Mouse (Mus musculus) stomach, embryonic 14.5 days (tissue): ENCODE data around the gene Fam171b. TPM values are rescaled to one million over a fixed set of nuclear protein-coding genes. Genes with fewer than 3 reads are reported as not detected.

ENCODE experiments used
- ATAC-seq: fragments of 200-750 bp; cut with Nextera tagmentation; 2 replicates; pipeline ENCODE4 v1.8.0; 2017; ENCODE audit warnings: low read depth, moderate TSS enrichment; ENCODE audit not compliant: insufficient number of reproducible peaks, insufficient read depth, low FRiP score
- H3K27ac ChIP-seq: fragments of 300-500 bp; sonication (generic); 2 replicates; pipeline ENCODE4 v1.5.1; 2014; ENCODE audit warnings: mild to moderate bottlenecking, low read length, moderate library complexity, mixed read lengths
- H3K27me3 ChIP-seq: fragments of 300-500 bp; sonication (generic); 2 replicates; pipeline ENCODE4 v1.6.1; 2014; ENCODE audit warnings: low read length, control low read depth, mixed read lengths; ENCODE audit not compliant: control insufficient read depth, insufficient read depth
- H3K36me3 ChIP-seq: fragments of 300-500 bp; sonication (generic); 2 replicates; pipeline ENCODE4 v1.6.1; 2014; ENCODE audit warnings: mild to moderate bottlenecking, control low read depth, low read length, moderate library complexity, mixed read lengths; ENCODE audit not compliant: control insufficient read depth, insufficient read depth
- H3K4me1 ChIP-seq: fragments of 300-500 bp; sonication (generic); 2 replicates; pipeline ENCODE4 v1.6.1; 2014; ENCODE audit warnings: low read length, control low read depth, mixed read lengths; ENCODE audit not compliant: control insufficient read depth, insufficient read depth
- H3K4me2 ChIP-seq: fragments of 300-500 bp; sonication (generic); replicated peaks from 2 replicates; pipeline ENCODE4 v1.6.1; 2014; ENCODE audit warnings: low read depth, low read length, control low read depth
- H3K4me3 ChIP-seq: fragments of 300-500 bp; sonication (generic); 2 replicates; pipeline ENCODE4 v1.5.1; 2014; ENCODE audit warnings: low read depth, low read length, control low read depth
- H3K9ac ChIP-seq: fragments of 300-500 bp; sonication (generic); replicated peaks from 2 replicates; pipeline ENCODE4 v1.6.1; 2014; ENCODE audit warnings: low read depth, mild to moderate bottlenecking, control low read depth, low read length, moderate library complexity, mixed read lengths
- H3K9me3 ChIP-seq: fragments of 300-500 bp; sonication (generic); 2 replicates; pipeline ENCODE4 v1.6.1; 2016; ENCODE audit warnings: low read depth, low read length, control low read depth; ENCODE audit not compliant: control insufficient read depth
- WGBS: fragments of 180-500 bp; shearing (Covaris S2); extraction: QIAGEN DNeasy Blood & Tissue Kit; methylation state at CpG from one replicate; pipeline ENCODE4 v1.1.7; 2014; 5-methylcytosine and 5-hydroxymethylcytosine counted together
- polyA plus RNA-seq: library from polyadenylated mRNA; unstranded; fragments of >200 nt; fragmentation: Nextera tagmentation; extraction: Ambion mirVana; gene quantifications from 2 replicates; pipeline ENCODE4 v1.2.1, GENCODE M21; 2014

Fam171b gene
- polyA plus RNA-seq, 1 experiment from 2014 or later, result 22.8 TPM

DNA sequence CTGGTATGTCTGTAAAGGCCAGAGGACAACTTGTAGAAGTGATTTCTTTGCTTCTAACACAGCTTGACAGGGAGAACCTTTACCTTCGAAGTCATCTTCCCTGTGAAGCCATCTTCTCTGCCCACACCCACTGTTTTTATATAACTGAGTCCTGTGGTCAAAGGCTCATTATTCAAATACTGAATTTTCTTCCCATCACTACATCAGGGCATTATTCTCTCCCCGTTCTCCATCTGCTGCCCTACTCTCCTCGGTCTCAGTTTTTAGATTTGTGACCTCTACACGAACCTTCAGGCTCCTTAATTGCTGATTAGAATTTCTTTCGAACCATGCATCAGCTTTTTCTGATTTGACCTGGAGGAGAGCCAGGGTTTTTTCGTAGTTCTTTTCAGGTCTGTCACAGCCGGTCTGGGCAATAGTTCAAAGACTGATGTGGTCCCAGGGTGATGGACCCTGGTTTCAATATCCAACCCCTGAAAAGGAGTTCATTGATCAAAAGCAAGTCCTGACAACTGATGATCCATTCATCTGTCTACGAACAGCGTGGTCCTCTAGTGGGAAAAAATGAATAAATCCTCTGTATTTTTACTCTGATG is 14.4 kb upstream of the Fam171b start:
- no peak for ATAC-seq
- H3K4me2 ChIP-seq, result no peak overlapping the region
- no peak overlapping the region for H3K27ac ChIP-seq
- no peak overlapping the region for H3K9ac ChIP-seq
- H3K9me3 ChIP-seq, result no peaks in the 10 kb centered on the region
- H3K36me3 ChIP-seq, result peaks cover 50% of the 10 kb centered on the region
- H3K4me1 ChIP-seq, result no peaks in the 10 kb centered on the region
- WGBS, result 77% methylated on average over 9 of the region's 9 CpGs
- no peak overlapping the region for H3K4me3 ChIP-seq
- H3K27me3 ChIP-seq, result no peaks in the 10 kb centered on the region

DNA sequence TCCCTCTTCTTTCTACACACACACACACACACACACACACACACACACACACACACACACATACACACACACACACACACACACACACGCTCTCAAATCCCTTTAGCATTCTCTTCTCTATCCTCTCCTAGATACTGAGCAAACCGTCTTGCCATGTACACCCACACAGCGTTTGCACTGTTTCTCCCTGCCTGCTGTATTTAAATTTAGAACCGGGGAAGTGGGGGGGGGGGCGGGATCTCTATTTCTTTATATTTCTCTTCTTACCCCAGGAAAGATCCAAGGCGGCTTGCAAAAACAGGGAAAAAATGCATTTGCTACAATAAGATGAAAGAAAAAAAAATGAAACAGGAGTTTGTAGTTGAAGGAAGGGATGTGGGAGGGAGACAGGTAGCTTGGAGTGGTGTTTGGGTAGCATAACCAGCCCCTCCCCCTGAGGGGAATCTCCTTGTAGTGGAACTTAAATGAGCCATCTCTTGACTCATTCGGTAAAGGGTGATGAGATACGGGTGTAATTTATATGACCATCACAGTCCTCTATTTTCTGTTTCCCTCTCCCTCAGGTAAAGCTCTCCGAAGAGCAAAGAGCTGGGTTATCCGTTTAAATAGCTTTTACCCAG is 947 bp downstream of the Fam171b start:
- WGBS, result 9% methylated on average over 10 of the region's 10 CpGs
- no peaks in the 10 kb centered on the region for H3K4me1 ChIP-seq
- no peaks in the 10 kb centered on the region for H3K9me3 ChIP-seq
- H3K4me2 ChIP-seq, result peak overlapping the region; percentile 80
- ATAC-seq, result no peak
- H3K27me3 ChIP-seq, result no peaks in the 10 kb centered on the region
- H3K36me3 ChIP-seq, result no peaks in the 10 kb centered on the region
- peak overlapping the region; percentile 80 for H3K4me3 ChIP-seq
- H3K27ac ChIP-seq, result no peak overlapping the region
- H3K9ac ChIP-seq, result no peak overlapping the region

DNA sequence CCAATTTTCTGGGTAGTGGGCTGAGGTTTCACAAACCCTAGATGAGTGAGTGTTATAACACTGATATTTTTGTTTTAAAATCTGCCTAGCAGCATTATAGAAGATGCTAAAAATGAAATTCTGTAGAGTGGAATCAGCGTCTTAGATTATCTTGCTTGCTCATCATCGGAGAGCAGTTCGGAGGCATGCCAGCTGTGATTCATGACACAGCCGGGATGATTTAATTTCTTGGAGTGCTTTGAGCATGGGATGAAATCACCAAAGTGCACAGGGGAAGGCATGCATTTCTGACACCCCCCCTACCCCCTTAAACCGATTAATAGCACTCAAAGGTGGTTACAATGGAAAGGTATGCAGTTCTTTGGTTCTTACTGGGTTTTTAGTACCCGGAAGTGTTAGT is 1.6 kb downstream of the Fam171b start:
- ATAC-seq, result no peak
- Histone ChIP-seq H3K4me3 (peak overlapping the region; percentile 80; the same call in 1 of the 2 replicates), H3K4me1 (no peaks in the 10 kb centered on the region), H3K9ac (no peak overlapping the region), H3K27me3 (no peaks in the 10 kb centered on the region), H3K4me2 (peak overlapping the region; percentile 80), H3K9me3 (no peaks in the 10 kb centered on the region), H3K36me3 (no peaks in the 10 kb centered on the region), H3K27ac (no peak overlapping the region)
- 33% methylated on average over 6 of the region's 6 CpGs for WGBS

DNA sequence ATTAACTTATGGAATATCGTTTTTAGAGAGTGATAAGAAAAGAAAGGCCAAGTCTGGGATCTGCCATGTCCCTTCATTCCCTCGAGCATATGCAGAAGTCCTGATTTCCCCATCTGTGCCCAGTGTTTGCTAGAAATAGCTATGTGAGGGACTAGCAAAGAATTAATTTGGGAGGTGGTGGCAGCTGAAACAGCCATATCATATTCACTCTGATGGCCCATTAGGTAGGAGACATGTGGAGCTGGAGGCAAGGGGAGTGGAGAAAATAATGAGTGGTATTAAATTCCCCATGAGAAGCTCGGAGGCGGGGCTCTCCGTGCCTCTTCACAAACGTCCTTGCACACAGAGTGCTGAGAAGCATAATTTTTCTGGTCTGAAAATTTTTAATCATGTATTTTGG is 3.7 kb downstream of the Fam171b start:
- Histone ChIP-seq H3K27me3 (no peaks in the 10 kb centered on the region), H3K4me3 (no peak overlapping the region), H3K4me1 (no peaks in the 10 kb centered on the region), H3K4me2 (no peak overlapping the region), H3K9me3 (no peaks in the 10 kb centered on the region), H3K9ac (no peak overlapping the region), H3K36me3 (no peaks in the 10 kb centered on the region), H3K27ac (no peak overlapping the region)
- ATAC-seq, result no peak
- 67% methylated on average over 6 of the region's 6 CpGs for WGBS

DNA sequence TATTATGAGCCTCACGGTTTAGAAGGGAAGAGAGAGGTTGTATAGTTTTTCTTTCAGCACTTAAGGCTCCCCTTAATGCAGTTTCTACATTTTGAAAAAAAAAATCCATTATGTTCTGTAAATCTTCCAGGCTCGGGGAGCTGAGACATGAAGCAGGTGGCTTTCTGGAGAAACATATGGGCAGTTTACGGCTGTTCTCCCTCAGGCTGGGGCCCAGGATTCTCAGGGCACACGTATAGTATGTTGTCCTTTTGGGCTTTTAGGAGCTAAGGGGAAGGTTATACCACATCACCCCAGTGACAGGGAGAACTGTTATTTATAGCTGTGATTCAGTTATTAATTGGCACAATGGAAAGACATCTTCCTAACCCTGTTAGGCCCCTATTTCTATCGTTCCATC is 12.7 kb downstream of the Fam171b start:
- Histone ChIP-seq H3K9ac (no peak overlapping the region), H3K4me2 (no peak overlapping the region), H3K27me3 (no peaks in the 10 kb centered on the region), H3K9me3 (no peaks in the 10 kb centered on the region), H3K4me3 (no peak overlapping the region), H3K36me3 (no peaks in the 10 kb centered on the region), H3K27ac (no peak overlapping the region), H3K4me1 (0 out of 2 replicates have a peak, but pooled peaks cover 4% of the 10 kb centered on the region)
- 31% methylated on average over 5 of the region's 5 CpGs for WGBS
- ATAC-seq, result no peak

DNA sequence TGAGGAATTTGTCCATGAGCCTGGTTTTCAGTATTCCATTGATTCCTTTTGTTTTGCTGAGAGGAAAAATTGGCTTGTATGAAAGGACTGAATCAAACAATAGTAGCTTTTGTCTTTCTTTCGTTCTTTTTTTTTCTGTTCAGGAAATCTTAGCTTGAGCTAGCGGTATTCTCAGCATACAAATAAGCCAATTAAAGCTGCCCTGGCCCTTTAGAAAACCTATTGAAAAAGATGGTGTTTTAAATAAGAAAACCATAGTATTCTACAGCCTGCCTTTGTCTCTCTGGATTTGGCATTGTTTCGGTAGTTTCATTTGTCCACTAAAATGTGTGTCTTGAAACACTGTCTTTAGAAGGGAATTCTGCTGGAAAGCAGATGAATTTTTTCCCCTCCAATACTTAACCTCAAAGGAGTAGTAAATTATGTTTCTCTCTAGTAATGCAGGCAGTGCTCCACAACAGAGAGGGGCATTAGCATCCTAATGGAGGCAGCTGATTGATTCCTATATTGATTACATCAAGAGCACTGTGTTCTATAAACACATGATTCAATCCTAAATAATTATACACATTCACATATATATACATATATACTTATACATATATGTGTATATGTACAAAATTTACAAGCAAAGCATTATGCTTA is 16.6 kb downstream of the Fam171b start:
- Histone ChIP-seq H3K9me3 (no peaks in the 10 kb centered on the region), H3K9ac (no peak overlapping the region), H3K4me2 (no peak overlapping the region), H3K27me3 (no peaks in the 10 kb centered on the region), H3K4me1 (0 out of 2 replicates have a peak, but pooled peaks cover 4% of the 10 kb centered on the region), H3K27ac (no peak overlapping the region), H3K36me3 (no peaks in the 10 kb centered on the region), H3K4me3 (no peak overlapping the region)
- ATAC-seq, result no peak
- WGBS, result 80% methylated on average over 3 of the region's 3 CpGs

DNA sequence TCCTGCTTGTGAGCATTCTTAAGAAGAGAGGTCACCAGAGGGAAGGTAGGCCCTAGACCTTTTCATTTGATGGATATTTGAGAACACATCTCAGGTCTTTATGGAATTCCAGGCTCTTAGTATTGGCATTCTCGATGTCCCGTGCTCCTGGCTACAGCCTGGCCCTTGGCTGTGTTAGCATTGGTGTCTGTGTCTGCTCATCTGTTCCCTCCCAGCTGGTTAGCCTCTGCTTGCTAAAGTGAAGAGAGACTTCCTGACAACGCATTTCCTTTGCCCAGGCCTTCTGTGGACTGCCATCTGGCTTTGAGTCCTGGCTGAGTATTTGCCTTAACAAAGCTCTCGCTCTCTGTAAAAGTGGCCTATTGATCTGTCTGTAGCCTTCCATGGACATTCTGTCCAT is 20.5 kb downstream of the Fam171b start:
- no peaks in the 10 kb centered on the region for H3K4me1 ChIP-seq
- H3K36me3 ChIP-seq, result no peaks in the 10 kb centered on the region
- H3K4me3 ChIP-seq, result no peak overlapping the region
- no peak overlapping the region for H3K27ac ChIP-seq
- no peaks in the 10 kb centered on the region for H3K27me3 ChIP-seq
- ATAC-seq, result no peak
- H3K9ac ChIP-seq, result no peak overlapping the region
- 61% methylated on average over 4 of the region's 4 CpGs for WGBS
- no peaks in the 10 kb centered on the region for H3K9me3 ChIP-seq
- H3K4me2 ChIP-seq, result no peak overlapping the region

DNA sequence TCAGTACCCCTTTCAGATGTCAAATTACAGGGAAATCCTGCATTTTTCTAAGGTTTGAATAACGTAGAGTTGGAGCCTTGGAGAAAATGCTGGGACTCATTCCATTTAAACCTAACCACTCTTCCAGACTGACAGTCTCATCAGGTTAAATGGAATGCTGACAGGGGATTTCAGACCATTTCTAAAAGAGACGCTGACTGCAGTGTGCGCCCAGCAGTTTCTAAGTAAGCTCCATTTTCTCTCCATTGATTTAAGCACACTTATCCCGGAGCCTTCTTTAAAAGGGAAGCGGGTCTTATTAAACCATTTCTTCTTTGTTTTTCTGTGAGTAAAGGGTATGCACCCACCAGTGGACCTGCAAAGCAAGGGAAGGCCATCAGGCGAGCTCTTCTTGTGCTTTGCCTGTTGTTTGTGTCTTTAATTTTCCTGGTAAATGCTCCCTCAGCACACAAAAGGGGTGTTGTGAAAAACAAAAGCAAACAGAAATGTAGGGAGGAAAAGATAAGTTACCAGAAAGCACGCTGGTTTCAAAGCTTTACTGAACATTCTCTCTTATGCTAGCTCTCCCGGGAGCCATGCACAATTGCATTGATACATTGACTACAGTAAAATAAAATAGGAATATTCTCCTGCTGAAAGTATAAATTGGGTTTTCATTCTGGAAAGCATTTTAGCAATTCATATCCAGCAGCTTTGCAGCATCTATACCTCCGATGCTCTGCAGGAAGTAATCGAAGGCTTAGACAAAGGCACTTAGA is 23.1 kb downstream of the Fam171b start:
- no peak overlapping the region for H3K27ac ChIP-seq
- ATAC-seq, result no peak
- H3K9ac ChIP-seq, result no peak overlapping the region
- H3K9me3 ChIP-seq, result no peaks in the 10 kb centered on the region
- 83% methylated on average over 10 of the region's 10 CpGs for WGBS
- no peaks in the 10 kb centered on the region for H3K36me3 ChIP-seq
- no peak overlapping the region for H3K4me3 ChIP-seq
- H3K4me2 ChIP-seq, result no peak overlapping the region
- no peaks in the 10 kb centered on the region for H3K27me3 ChIP-seq
- H3K4me1 ChIP-seq, result no peaks in the 10 kb centered on the region
